ENCODE assay signal across 17 mouse cellular contexts in genomic region chr17:49223212-49223611, GRCm38 (mm10).
"Had no signal": no experiment of that assay in that cellular context is flagged by ENCODE, and none has a peak within 500 bp of the region (broad histone marks: within the 10 kb centered on the region; RNA-seq: fewer than 3 reads in every experiment).

No protein-coding gene starts in this region.

- H3K4me1 ChIP-seq: limb, embryonic 13.5 days had no signal

- H3K27me3 ChIP-seq: heart, embryonic 15.5 days; hindbrain, embryonic 15.5 days; kidney, embryonic 15.5 days; limb, embryonic 13.5 days; limb, embryonic 15.5 days had no signal

- H3K4me3 ChIP-seq: heart, embryonic 13.5 days; heart, embryonic 15.5 days; hindbrain, embryonic 13.5 days; hindbrain, embryonic 15.5 days; kidney, embryonic 15.5 days; limb, embryonic 13.5 days; limb, embryonic 15.5 days had no signal

- H3K36me3 ChIP-seq: heart, embryonic 13.5 days; heart, embryonic 15.5 days; hindbrain, embryonic 13.5 days; hindbrain, embryonic 15.5 days; kidney, embryonic 15.5 days; limb, embryonic 13.5 days; limb, embryonic 15.5 days had no signal

- H3K27ac ChIP-seq: heart, embryonic 15.5 days; hindbrain, embryonic 13.5 days; hindbrain, embryonic 15.5 days; hindbrain, postnatal 0 days; kidney, postnatal 0 days; limb, embryonic 13.5 days; limb, embryonic 15.5 days had no signal

- DNase-seq: forebrain, postnatal 0 days; gastrocnemius, postnatal 14 days; gastrocnemius, postnatal 36 days; kidney, adult 11 months; layer of hippocampus, adult 9-11 months; layer of hippocampus, postnatal 36 days; left cerebral cortex, postnatal 4 days had no signal

- H3K9me3 ChIP-seq: heart, embryonic 13.5 days; heart, embryonic 15.5 days; hindbrain, embryonic 13.5 days; hindbrain, embryonic 15.5 days; kidney, embryonic 15.5 days; limb, embryonic 13.5 days; limb, embryonic 15.5 days had no signal

- ATAC-seq: forebrain, postnatal 0 days; hindbrain, postnatal 0 days; intestine, embryonic 16.5 days had no signal
